Comparison of ENCODE assay signal across 9 mouse cellular contexts in the genomic region with DNA sequence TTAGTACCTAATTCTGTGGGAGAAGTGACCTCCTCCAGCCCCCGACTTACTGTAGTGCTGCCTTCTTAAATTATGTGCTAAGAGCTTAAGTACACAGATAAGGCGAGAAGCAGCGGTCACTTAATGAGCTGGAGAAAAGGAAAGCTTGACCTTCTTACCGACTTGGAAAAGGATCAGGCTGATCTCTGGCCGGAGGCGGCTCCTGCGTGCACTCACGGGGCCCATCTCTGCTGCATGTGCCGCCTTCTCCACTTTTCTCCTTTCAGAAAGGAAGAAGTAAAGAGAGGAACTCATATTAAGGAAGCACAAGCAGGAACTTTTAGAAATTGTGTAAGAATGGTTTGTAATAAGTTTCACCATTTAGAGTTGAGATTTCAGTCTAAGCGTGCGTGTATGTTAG. TPM values are rescaled to one million over a fixed set of nuclear protein-coding genes. Genes with fewer than 3 reads are reported as not detected.
DNase-seq lines count a peak whose midpoint lies in the region; ATAC-seq and TF ChIP-seq lines count a peak whose summit lies in the region.
"Had no signal": no experiment of that assay in that cellular context is flagged by ENCODE, and none has a peak within 500 bp of the region (broad histone marks: within the 10 kb centered on the region; RNA-seq: fewer than 3 reads in every experiment).

A gene (minus strand): TSS at position 292 of the 400 bp plus-strand sequence.

- peak; percentile 21 for DNase-seq in urinary bladder, postnatal 14 days (ENCODE audit: low spot score)
- DNase-seq in urinary bladder, adult 2 months (ENCODE audit: low spot score), result no peak
- DNase-seq in lung, embryonic 14.5 days, result no peak
- DNase-seq in embryo, embryonic 9.5 days (ENCODE audit: extremely low spot score), result no peak
- DNase-seq in forebrain, embryonic 14.5 days (ENCODE audit: low spot score), result no peak
- DNase-seq in layer of hippocampus, adult 9-11 months, result no peak
- no peak for DNase-seq in thymus, postnatal 10 days (ENCODE audit: low spot score in 2 of 2)
- DNase-seq: cerebellum, adult 2 months had no signal

- no peaks in the 10 kb centered on the region for H3K9me3 ChIP-seq in intestine, embryonic 16.5 days (ENCODE audit: control insufficient read depth, low read length)
- no peaks in the 10 kb centered on the region for H3K9me3 ChIP-seq in lung, embryonic 14.5 days (ENCODE audit: low read depth, low read length)
- H3K9me3 ChIP-seq in forebrain, embryonic 14.5 days (replicated peaks; ENCODE audit: control insufficient read depth, low read length), result no peaks in the 10 kb centered on the region

- H3K4me3 ChIP-seq in intestine, embryonic 16.5 days (ENCODE audit: low read length), result no peak within 1 kb of the TSS
- no peak within 1 kb of the TSS for H3K4me3 ChIP-seq in lung, embryonic 14.5 days (ENCODE audit: low read depth, low read length)
- no peak within 1 kb of the TSS for H3K4me3 ChIP-seq in forebrain, embryonic 14.5 days (ENCODE audit: low read depth, low read length)

- no peaks in the 10 kb centered on the region for H3K4me1 ChIP-seq in intestine, embryonic 16.5 days (ENCODE audit: control insufficient read depth, insufficient read depth, low read length)
- no peaks in the 10 kb centered on the region for H3K4me1 ChIP-seq in lung, embryonic 14.5 days (ENCODE audit: insufficient read depth)
- H3K4me1 ChIP-seq in forebrain, embryonic 14.5 days (ENCODE audit: control insufficient read depth, insufficient read depth, low read length), result no peaks in the 10 kb centered on the region

- no peak for ATAC-seq in intestine, embryonic 16.5 days
- ATAC-seq in lung, embryonic 14.5 days (ENCODE audit: insufficient read depth), result no peak
- no peak for ATAC-seq in forebrain, embryonic 14.5 days

- peak within 1 kb of the TSS; percentile 50; the same call in 1 of the 2 replicates for H3K27ac ChIP-seq in intestine, embryonic 16.5 days (ENCODE audit: low read length)
- peak within 1 kb of the TSS; percentile 54; the same call in 1 of the 2 replicates for H3K27ac ChIP-seq in lung, embryonic 14.5 days (ENCODE audit: low read depth)
- no peak within 1 kb of the TSS for H3K27ac ChIP-seq in forebrain, embryonic 14.5 days (ENCODE audit: low read depth, low read length)

- no peak within 1 kb of the TSS for H3K9ac ChIP-seq in intestine, embryonic 16.5 days (ENCODE audit: low read depth, low read length)
- no peak within 1 kb of the TSS for H3K9ac ChIP-seq in lung, embryonic 14.5 days
- no peak within 1 kb of the TSS for H3K9ac ChIP-seq in forebrain, embryonic 14.5 days (ENCODE audit: low read length)

- no peaks in the 10 kb centered on the region for H3K27me3 ChIP-seq in intestine, embryonic 16.5 days (replicated peaks; ENCODE audit: control insufficient read depth, insufficient read depth, low read length)
- no peaks in the 10 kb centered on the region for H3K27me3 ChIP-seq in lung, embryonic 14.5 days (ENCODE audit: insufficient read depth, low read length)
- no peaks in the 10 kb centered on the region for H3K27me3 ChIP-seq in forebrain, embryonic 14.5 days (replicated peaks; ENCODE audit: control insufficient read depth, insufficient read depth, low read length)

- TF ChIP-seq CTCF in lung, embryonic 14.5 days (IDR thresholded peaks at IDR 0.05; ENCODE audit: low read depth), result no peak

- H3K4me2 ChIP-seq in intestine, embryonic 16.5 days (ENCODE audit: low read depth, low read length), result no peak within 1 kb of the TSS
- no peak within 1 kb of the TSS for H3K4me2 ChIP-seq in lung, embryonic 14.5 days
- H3K4me2 ChIP-seq in forebrain, embryonic 14.5 days (ENCODE audit: low read length), result no peak within 1 kb of the TSS

- H3K36me3 ChIP-seq in intestine, embryonic 16.5 days (ENCODE audit: control insufficient read depth, insufficient read depth, low read length), result peaks cover 4% of the 10 kb centered on the region; the same call in 1 of the 2 replicates
- peaks cover 56% of the 10 kb centered on the region for H3K36me3 ChIP-seq in lung, embryonic 14.5 days (ENCODE audit: insufficient read depth)
- H3K36me3 ChIP-seq in forebrain, embryonic 14.5 days (ENCODE audit: control insufficient read depth, insufficient read depth, low read length), result peaks cover 53% of the 10 kb centered on the region

- WGBS in intestine, embryonic 16.5 days, result 68% methylated on average over 11 of the region's 11 CpGs
- WGBS in lung, embryonic 14.5 days, result 46% methylated on average over 11 of the region's 11 CpGs
- 88% methylated on average over 11 of the region's 11 CpGs for WGBS in forebrain, embryonic 14.5 days

RNA-seq across cellular contexts. Expression of the gene that starts here (rescaled TPM):
- 2.5 and 2.9 TPM in 2 replicates for polyA plus RNA-seq in urinary bladder, adult 2 months (2012; rRNA removed)
- 2.6 and 2.7 TPM in 2 replicates for polyA plus RNA-seq in intestine, embryonic 16.5 days (2015; fragmentation: Nextera tagmentation; extraction: Ambion mirVana)
- polyA plus RNA-seq in lung, embryonic 14.5 days (2014; fragmentation: Nextera tagmentation; extraction: Ambion mirVana), result 1.8 and 2.6 TPM in 2 replicates
- 0.61 and 0.87 TPM in 2 replicates for polyA plus RNA-seq in forebrain, embryonic 14.5 days (2014; fragmentation: Nextera tagmentation; extraction: Ambion mirVana)
